Mouse (Mus musculus): ENCODE data around the gene Crnkl1. TPM values are rescaled to one million over a fixed set of nuclear protein-coding genes. Genes with fewer than 3 reads are reported as not detected.
"Not testable (repeated sequence)": the region's sequence is repeated elsewhere in the genome, so short reads cannot be mapped to it uniquely, and the experiment has no call there.

The Crnkl1 gene
- polyA plus RNA-seq, 1 experiment from 2014 or later = 36.2 TPM

DNA sequence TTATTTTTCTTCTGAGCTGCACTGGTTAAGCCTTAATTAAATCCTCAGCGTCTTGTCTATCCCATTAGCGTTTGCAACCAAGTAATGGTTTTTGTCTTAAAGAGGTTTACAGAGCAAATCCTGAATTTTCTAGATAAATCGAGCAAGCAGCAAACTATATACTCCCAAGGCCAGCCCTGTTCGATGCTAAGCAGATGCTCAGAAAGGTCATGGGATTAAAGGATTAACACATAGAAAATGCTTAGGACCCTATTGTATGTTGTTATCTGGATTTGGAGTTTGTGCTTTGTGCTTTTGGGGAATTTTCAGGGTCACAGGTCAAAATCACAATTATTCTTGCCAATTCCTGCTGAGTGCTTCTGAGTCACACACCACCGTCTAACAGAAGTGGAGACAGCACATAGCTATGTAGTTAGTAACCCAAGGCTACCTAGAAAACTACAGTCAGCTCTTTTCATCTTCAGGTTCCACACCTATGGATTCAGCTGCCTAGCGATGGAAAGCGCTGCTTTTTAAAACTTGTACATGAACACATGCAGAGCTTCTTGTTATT, 13.7 kb upstream of the Crnkl1 start:
- no peaks in the 10 kb centered on the region for H3K9me3 ChIP-seq (ENCODE audit: control insufficient read depth, low read length)
- ATAC-seq (replicated peaks; ENCODE audit: low FRiP score) = no peak
- H3K4me1 ChIP-seq (replicated peaks; ENCODE audit: control insufficient read depth, insufficient read depth, low read length) = no peaks in the 10 kb centered on the region
- H3K27ac ChIP-seq (ENCODE audit: low read depth, low read length) = no peak overlapping the region
- H3K4me3 ChIP-seq (ENCODE audit: low read depth, low read length) = no peak overlapping the region
- DNase-seq (ENCODE audit: low spot score) = no peak
- H3K36me3 ChIP-seq (ENCODE audit: control insufficient read depth, insufficient read depth, low read length) = no peaks in the 10 kb centered on the region
- H3K4me2 ChIP-seq = no peak overlapping the region
- WGBS = 74% methylated on average over 7 of the region's 7 CpGs
- H3K9ac ChIP-seq (ENCODE audit: low read depth, low read length) = no peak overlapping the region
- H3K27me3 ChIP-seq (replicated peaks; ENCODE audit: control insufficient read depth, insufficient read depth, low read length) = no peaks in the 10 kb centered on the region

DNA sequence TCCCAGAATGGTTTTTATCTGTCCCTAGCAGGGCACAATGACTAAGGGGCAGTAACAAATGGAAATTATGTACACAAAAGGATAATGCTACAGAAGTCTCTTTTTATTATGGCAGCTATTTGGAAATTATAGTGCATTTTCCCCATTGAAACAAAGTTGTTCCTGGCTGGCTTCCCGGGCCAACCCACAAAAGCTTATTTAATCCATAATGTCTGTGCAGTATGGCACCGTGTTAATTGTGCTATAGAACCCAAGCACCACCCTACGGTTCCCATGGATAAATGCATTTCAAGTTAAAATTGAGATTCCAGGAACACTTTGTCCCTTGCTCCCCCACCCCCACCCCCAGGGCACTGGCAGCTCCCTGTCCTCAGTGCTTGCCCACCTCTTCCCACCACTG, 9.5 kb upstream of the Crnkl1 start:
- no peak overlapping the region for H3K4me2 ChIP-seq
- ATAC-seq (replicated peaks; ENCODE audit: low FRiP score) (no peak), DNase-seq (ENCODE audit: low spot score) (no peak)
- no peak overlapping the region for H3K4me3 ChIP-seq (ENCODE audit: low read depth, low read length)
- no peaks in the 10 kb centered on the region for H3K36me3 ChIP-seq (ENCODE audit: control insufficient read depth, insufficient read depth, low read length)
- no peaks in the 10 kb centered on the region for H3K27me3 ChIP-seq (replicated peaks; ENCODE audit: control insufficient read depth, insufficient read depth, low read length)
- H3K9me3 ChIP-seq (ENCODE audit: control insufficient read depth, low read length) = no peaks in the 10 kb centered on the region
- H3K4me1 ChIP-seq (replicated peaks; ENCODE audit: control insufficient read depth, insufficient read depth, low read length) = no peaks in the 10 kb centered on the region
- WGBS = 84% methylated on average over 3 of the region's 3 CpGs
- no peak overlapping the region for H3K9ac ChIP-seq (ENCODE audit: low read depth, low read length)
- H3K27ac ChIP-seq (ENCODE audit: low read depth, low read length) = no peak overlapping the region

DNA sequence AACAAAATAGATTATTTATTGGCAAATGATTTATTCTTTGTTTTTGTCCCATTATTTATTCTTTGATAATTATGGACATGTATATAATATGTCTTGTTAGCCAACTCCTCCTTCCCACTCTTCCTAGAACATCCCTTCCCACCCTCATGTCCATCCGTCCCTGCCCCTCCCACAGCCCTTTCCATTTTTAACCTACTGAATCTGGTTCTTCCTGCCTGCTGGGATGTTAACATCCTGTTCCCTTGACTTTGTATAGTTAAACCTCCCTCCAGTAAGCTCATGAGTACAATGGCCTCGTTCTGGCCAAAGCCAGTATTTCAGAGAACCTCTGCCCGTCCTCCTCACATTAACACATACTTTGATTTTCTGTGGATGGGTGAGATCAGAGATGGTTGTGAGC, 6.6 kb upstream of the Crnkl1 start:
- ATAC-seq (replicated peaks; ENCODE audit: low FRiP score) (no peak), DNase-seq (ENCODE audit: low spot score) (no peak)
- Histone ChIP-seq H3K4me1 (replicated peaks; ENCODE audit: control insufficient read depth, insufficient read depth, low read length) (no peaks in the 10 kb centered on the region), H3K4me3 (ENCODE audit: low read depth, low read length) (no peak overlapping the region), H3K9me3 (ENCODE audit: control insufficient read depth, low read length) (no peaks in the 10 kb centered on the region), H3K27ac (ENCODE audit: low read depth, low read length) (no peak overlapping the region), H3K9ac (ENCODE audit: low read depth, low read length) (no peak overlapping the region), H3K36me3 (ENCODE audit: control insufficient read depth, insufficient read depth, low read length) (no peaks in the 10 kb centered on the region), H3K4me2 (no peak overlapping the region), H3K27me3 (replicated peaks; ENCODE audit: control insufficient read depth, insufficient read depth, low read length) (0 out of 2 replicates have a peak, but pooled peaks cover 3% of the 10 kb centered on the region)
- WGBS = 46% methylated on average over 3 of the region's 3 CpGs

GRCm38 (mm10) chr2:145936975-145937374, 2.2 kb upstream of the Crnkl1 start:
- Histone ChIP-seq H3K9ac (ENCODE audit: low read depth, low read length) (no peak overlapping the region), H3K27ac (ENCODE audit: low read depth, low read length) (no peak overlapping the region), H3K27me3 (replicated peaks; ENCODE audit: control insufficient read depth, insufficient read depth, low read length) (0 out of 2 replicates have a peak, but pooled peaks cover 3% of the 10 kb centered on the region), H3K4me3 (ENCODE audit: low read depth, low read length) (no peak overlapping the region), H3K36me3 (ENCODE audit: control insufficient read depth, insufficient read depth, low read length) (no peaks in the 10 kb centered on the region), H3K9me3 (ENCODE audit: control insufficient read depth, low read length) (no peaks in the 10 kb centered on the region), H3K4me1 (replicated peaks; ENCODE audit: control insufficient read depth, insufficient read depth, low read length) (peaks cover 8% of the 10 kb centered on the region), H3K4me2 (no peak overlapping the region)
- ATAC-seq (replicated peaks; ENCODE audit: low FRiP score) (no peak), DNase-seq (ENCODE audit: low spot score) (no peak)
- WGBS = 75% methylated on average over 8 of the region's 8 CpGs

DNA sequence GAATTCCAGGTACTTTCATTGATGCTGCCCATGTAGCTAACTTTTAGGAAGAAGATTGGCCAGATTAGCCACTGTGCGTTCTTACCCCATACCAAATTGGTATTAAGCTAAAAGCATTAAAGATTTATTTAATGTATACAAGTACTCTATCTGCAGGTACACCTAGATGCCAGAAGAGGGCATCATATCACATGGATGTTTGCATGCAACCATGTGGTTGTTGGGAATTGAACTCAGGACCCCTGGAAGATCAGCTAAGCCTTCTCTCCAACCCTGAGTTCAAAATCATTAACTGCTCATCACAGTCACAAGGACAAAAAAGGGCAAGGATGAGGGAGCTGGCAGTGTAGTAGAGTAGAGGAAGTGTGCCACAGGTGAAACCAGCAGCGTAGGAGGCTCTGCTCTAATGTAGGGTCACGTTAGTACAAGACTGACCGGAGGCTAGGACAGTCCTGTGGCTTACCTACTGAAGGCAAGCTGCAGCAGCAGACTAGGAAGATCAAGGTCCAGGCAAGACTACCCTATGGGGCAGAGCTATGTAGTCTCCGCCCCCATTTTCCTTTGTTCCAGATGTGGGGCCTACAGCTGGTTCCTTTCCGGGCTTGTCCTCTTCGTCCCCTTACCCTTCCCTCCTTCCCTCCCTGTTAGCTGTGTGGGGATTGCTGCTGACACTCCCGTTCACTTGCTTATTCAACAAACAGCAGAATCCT, 13.7 kb downstream of the Crnkl1 start:
- no peak for ATAC-seq (replicated peaks; ENCODE audit: low FRiP score)
- Histone ChIP-seq H3K4me3 (ENCODE audit: low read depth, low read length) (no peak overlapping the region), H3K9me3 (ENCODE audit: control insufficient read depth, low read length) (no peaks in the 10 kb centered on the region), H3K27me3 (replicated peaks; ENCODE audit: control insufficient read depth, insufficient read depth, low read length) (no peaks in the 10 kb centered on the region), H3K4me2 (no peak overlapping the region), H3K4me1 (replicated peaks; ENCODE audit: control insufficient read depth, insufficient read depth, low read length) (no peaks in the 10 kb centered on the region), H3K27ac (ENCODE audit: low read depth, low read length) (no peak overlapping the region), H3K9ac (ENCODE audit: low read depth, low read length) (no peak overlapping the region), H3K36me3 (ENCODE audit: control insufficient read depth, insufficient read depth, low read length) (peaks cover 19% of the 10 kb centered on the region; the same call in 1 of the 2 replicates)
- 90% methylated on average over 8 of the region's 8 CpGs for WGBS
- DNase-seq (ENCODE audit: low spot score) = no peak

- H3K36me3 ChIP-seq (ENCODE audit: control insufficient read depth, insufficient read depth, low read length); H3K4me2 ChIP-seq; H3K9me3 ChIP-seq (ENCODE audit: control insufficient read depth, low read length); DNase-seq (ENCODE audit: low spot score); H3K27me3 ChIP-seq (replicated peaks; ENCODE audit: control insufficient read depth, insufficient read depth, low read length); H3K9ac ChIP-seq (ENCODE audit: low read depth, low read length); H3K4me3 ChIP-seq (ENCODE audit: low read depth, low read length); H3K27ac ChIP-seq (ENCODE audit: low read depth, low read length); ATAC-seq (replicated peaks; ENCODE audit: low FRiP score): not testable (repeated sequence)
- WGBS = 48% methylated on average over 4 of the region's 4 CpGs
- peaks cover 13% of the 10 kb centered on the region for H3K4me1 ChIP-seq (replicated peaks; ENCODE audit: control insufficient read depth, insufficient read depth, low read length)
These were observed 28.9 kb downstream of the Crnkl1 start for GRCm38 (mm10) chr2:145905884-145906283.

DNA sequence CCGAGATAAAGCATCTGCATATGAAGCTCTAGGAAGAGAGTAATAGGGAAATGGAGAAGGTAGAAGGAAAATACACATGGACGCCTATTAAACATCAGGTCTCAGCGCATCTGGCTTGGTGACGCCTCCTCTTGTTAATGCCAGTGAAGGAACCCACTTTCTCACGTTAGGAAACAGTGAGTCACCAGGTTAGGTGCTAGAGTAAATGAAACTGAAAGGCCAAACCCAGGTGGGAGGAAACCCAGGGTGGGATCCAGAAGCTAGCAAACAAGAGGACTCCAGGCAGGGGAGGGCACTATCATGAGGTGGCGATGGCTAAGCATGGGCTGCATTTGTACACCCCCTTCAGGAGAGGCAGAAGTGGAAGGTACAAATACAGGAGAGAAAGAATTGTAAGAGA, 29.7 kb downstream of the Crnkl1 start:
- Histone ChIP-seq H3K4me3 (ENCODE audit: low read depth, low read length) (no peak overlapping the region), H3K4me1 (replicated peaks; ENCODE audit: control insufficient read depth, insufficient read depth, low read length) (peaks cover 13% of the 10 kb centered on the region), H3K9ac (ENCODE audit: low read depth, low read length) (no peak overlapping the region), H3K4me2 (peak overlapping the region; percentile 4), H3K27me3 (replicated peaks; ENCODE audit: control insufficient read depth, insufficient read depth, low read length) (no peaks in the 10 kb centered on the region), H3K36me3 (ENCODE audit: control insufficient read depth, insufficient read depth, low read length) (peaks cover 7% of the 10 kb centered on the region), H3K9me3 (ENCODE audit: control insufficient read depth, low read length) (no peaks in the 10 kb centered on the region), H3K27ac (ENCODE audit: low read depth, low read length) (no peak overlapping the region)
- DNase-seq (ENCODE audit: low spot score) (no peak), ATAC-seq (replicated peaks; ENCODE audit: low FRiP score) (no peak)
- WGBS = 76% methylated on average over 6 of the region's 6 CpGs

DNA sequence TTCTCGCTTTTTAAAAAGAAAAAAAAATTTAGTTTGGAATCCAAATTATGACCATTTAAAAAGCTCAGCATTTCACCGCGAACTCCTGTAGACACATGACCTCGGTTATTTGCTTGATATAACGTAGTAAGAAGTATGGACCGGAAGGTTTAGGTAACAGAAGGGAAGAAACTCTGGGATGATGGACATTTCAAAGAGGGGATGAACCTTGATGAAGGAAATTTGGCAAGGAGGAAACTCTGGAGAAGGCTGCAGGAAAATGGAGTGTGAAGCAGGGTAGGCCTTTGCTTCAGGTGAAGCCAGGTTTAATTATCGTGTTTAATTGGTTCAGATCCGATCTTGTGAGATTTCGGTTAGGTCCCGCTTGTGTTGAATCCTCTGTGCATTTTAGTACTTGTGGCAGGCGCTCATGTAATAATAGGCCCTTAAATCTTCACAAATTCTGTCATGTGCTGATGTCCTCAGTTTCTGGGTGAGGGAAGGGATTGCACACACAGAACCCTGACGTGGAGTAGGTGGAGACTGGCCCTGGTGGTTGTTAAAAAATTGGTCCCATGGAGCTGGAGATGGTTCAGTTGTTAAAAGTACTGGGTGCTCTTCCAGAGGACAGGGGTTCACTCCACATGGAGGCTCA, 30.7 kb downstream of the Crnkl1 start:
- no peaks in the 10 kb centered on the region for H3K27me3 ChIP-seq (replicated peaks; ENCODE audit: control insufficient read depth, insufficient read depth, low read length)
- no peak for ATAC-seq (replicated peaks; ENCODE audit: low FRiP score)
- H3K27ac ChIP-seq (ENCODE audit: low read depth, low read length) = no peak overlapping the region; the same call in 1 of the 2 replicates
- peak overlapping the region; percentile 94 for H3K4me3 ChIP-seq (ENCODE audit: low read depth, low read length)
- peak overlapping the region; percentile 90 for H3K9ac ChIP-seq (ENCODE audit: low read depth, low read length)
- DNase-seq (ENCODE audit: low spot score) = no peak
- peak overlapping the region; percentile 77 for H3K4me2 ChIP-seq
- H3K36me3 ChIP-seq (ENCODE audit: control insufficient read depth, insufficient read depth, low read length) = peaks cover 7% of the 10 kb centered on the region
- WGBS = 27% methylated on average over 12 of the region's 12 CpGs
- no peaks in the 10 kb centered on the region for H3K9me3 ChIP-seq (ENCODE audit: control insufficient read depth, low read length)
- peaks cover 13% of the 10 kb centered on the region for H3K4me1 ChIP-seq (replicated peaks; ENCODE audit: control insufficient read depth, insufficient read depth, low read length)
